Mouse (Mus musculus) megakaryocyte, embryonic 14.5 days (primary cell): ENCODE data around the gene Gm20388.

Experiments used
- FLI1 ChIP-seq: IDR thresholded peaks from 2 replicates; pipeline ENCODE4 v1.6.1; 2012; ENCODE audit warnings: low read length, inconsistent platforms, mixed read lengths
- GATA1 ChIP-seq: IDR thresholded peaks from 3 replicates; pipeline ENCODE4 v1.6.1; 2012; ENCODE audit warnings: mixed read lengths, low read length, inconsistent platforms, borderline replicate concordance

DNA sequence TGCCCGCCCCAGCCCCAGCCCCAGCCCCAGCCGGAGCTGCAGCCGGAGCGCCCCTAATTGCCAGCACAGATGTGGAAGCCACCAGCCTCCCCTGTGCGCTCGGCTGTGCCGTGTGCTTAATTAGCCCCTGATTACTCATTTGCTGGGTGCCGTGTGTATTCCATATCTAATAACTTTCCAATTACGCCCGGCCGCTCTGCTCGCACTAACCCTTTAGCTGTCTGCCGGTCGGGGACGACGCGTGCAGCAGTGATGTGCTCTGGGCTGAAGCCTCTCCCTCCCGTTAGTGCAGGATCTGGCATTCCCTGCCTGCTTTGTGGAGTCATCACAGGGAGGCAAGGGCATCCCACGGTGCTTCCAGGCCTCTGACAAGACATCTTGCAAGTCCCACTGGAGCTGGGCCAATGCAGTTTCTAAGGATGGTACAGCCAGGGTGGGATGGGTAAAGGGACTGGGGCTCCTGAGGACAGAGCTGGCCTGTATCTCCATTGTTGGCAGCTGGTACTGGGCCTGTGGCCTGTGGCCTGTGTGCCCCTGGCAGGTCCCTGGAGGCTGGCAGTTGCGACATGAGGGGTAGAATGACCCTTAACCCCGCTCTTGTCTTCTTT, 437.2 kb downstream of the Gm20388 start:
- no peak for TF ChIP-seq FLI1
- TF ChIP-seq GATA1 = no peak
